Mouse (Mus musculus) embryonic facial prominence, embryonic 13.5 days (tissue): ENCODE measurements around the gene Nlk. TPM values are rescaled to one million over a fixed set of nuclear protein-coding genes. Genes with fewer than 3 reads are reported as not detected.
"Not testable (repeated sequence)": the region's sequence is repeated elsewhere in the genome, so short reads cannot be mapped to it uniquely, and the experiment has no call there.

Source experiments
- ATAC-seq: fragments of 200-750 bp; cut with Nextera tagmentation; 2 replicates; pipeline ENCODE4 v1.8.0; 2017; ENCODE audit warnings: low read depth; ENCODE audit not compliant: insufficient number of reproducible peaks, insufficient read depth, low FRiP score, low TSS enrichment
- H3K27ac ChIP-seq: fragments of 300-500 bp; sonication (generic); 2 replicates; pipeline ENCODE4 v1.5.1; 2015; ENCODE audit warnings: moderate library complexity, mild to moderate bottlenecking, inconsistent platforms
- H3K27me3 ChIP-seq: fragments of 300-500 bp; sonication (generic); 2 replicates; pipeline ENCODE4 v1.6.1; 2015; ENCODE audit warnings: mild to moderate bottlenecking, inconsistent platforms
- H3K36me3 ChIP-seq: fragments of 300-500 bp; sonication (generic); 2 replicates; pipeline ENCODE4 v1.6.1; 2015; ENCODE audit warnings: mild to moderate bottlenecking, inconsistent platforms
- H3K4me1 ChIP-seq: fragments of 300-500 bp; sonication (generic); 2 replicates; pipeline ENCODE4 v1.6.1; 2015; ENCODE audit warnings: inconsistent platforms
- H3K4me2 ChIP-seq: fragments of 300-500 bp; sonication (generic); 2 replicates; pipeline ENCODE4 v1.6.1; 2015; ENCODE audit warnings: moderate library complexity, mild to moderate bottlenecking, inconsistent platforms
- H3K4me3 ChIP-seq: fragments of 300-500 bp; sonication (generic); 2 replicates; pipeline ENCODE4 v1.5.1; 2015; ENCODE audit warnings: mild to moderate bottlenecking, inconsistent platforms
- H3K9ac ChIP-seq: fragments of 300-500 bp; sonication (generic); 2 replicates; pipeline ENCODE4 v1.6.1; 2015; ENCODE audit warnings: mild to moderate bottlenecking, inconsistent platforms
- H3K9me3 ChIP-seq: fragments of 300-500 bp; sonication (generic); 2 replicates; pipeline ENCODE4 v1.6.1; 2016; ENCODE audit warnings: inconsistent platforms
- WGBS: fragments of 180-500 bp; shearing (Covaris S2); methylation state at CpG from one replicate; pipeline ENCODE4 v1.1.7; 2015; ENCODE audit warnings: mixed read lengths; 5-methylcytosine and 5-hydroxymethylcytosine counted together
- polyA plus RNA-seq: library from polyadenylated mRNA; unstranded; fragments of >200 nt; fragmentation: Nextera tagmentation; extraction: Ambion mirVana; gene quantifications from 2 replicates; pipeline ENCODE4 v1.2.1, GENCODE M21; 2015

Nlk gene
- polyA plus RNA-seq, 1 experiment from 2014 or later: 13.5 TPM

DNA sequence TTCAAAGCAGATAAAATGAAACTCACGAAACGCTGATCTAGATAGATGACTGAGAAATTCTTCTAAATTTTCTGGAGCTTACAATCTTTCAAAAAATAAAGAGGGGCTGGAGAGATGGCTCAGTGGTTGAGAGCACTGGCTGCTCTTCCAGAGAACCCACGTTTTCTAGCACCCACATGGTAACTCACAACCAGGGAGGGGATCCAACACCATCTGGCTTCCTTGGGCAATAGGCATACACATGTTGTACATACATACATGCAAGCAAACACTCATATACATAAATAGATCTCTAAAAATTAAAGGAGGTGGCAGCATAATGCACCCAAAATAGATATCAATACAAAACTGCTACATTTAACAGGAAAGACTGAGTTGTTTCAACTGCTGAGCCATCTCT is 16.1 kb downstream of the Nlk start:
- Histone ChIP-seq H3K36me3 (peaks cover 7% of the 10 kb centered on the region), H3K9ac (no peak overlapping the region), H3K4me1 (0 out of 2 replicates have a peak, but pooled peaks cover 4% of the 10 kb centered on the region), H3K27ac (no peak overlapping the region), H3K4me2 (no peak overlapping the region), H3K4me3 (no peak overlapping the region), H3K27me3 (no peaks in the 10 kb centered on the region), H3K9me3 (no peaks in the 10 kb centered on the region)
- ATAC-seq: no peak
- 69% methylated on average over 3 of the region's 3 CpGs for WGBS

DNA sequence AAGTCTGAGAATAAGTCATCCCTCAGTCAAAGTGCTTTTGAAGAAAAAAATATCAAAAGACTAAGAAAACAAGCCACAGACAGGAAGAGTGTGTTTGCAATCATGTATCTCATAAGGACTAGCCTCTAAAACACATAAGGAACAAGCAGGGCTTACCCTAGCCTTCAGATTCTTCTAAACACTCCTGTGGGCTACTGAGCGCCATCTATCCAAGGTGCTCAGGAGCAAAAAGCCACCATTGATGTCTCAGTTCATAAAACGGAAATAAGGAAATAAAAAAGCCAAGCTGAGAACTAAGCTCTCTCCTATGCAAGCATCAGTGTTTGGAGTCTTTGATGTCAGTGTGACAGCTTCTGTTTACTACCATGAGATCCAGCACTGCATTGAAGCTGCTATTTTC is 18.4 kb downstream of the Nlk start:
- no peak overlapping the region for H3K4me3 ChIP-seq
- H3K27me3 ChIP-seq: no peaks in the 10 kb centered on the region
- H3K36me3 ChIP-seq: peaks cover 7% of the 10 kb centered on the region
- ATAC-seq: no peak
- H3K9me3 ChIP-seq: no peaks in the 10 kb centered on the region
- 0 out of 2 replicates have a peak, but pooled peaks cover 4% of the 10 kb centered on the region for H3K4me1 ChIP-seq
- no peak overlapping the region for H3K27ac ChIP-seq
- WGBS: 73% methylated on average over 2 of the region's 2 CpGs
- no peak overlapping the region for H3K9ac ChIP-seq
- no peak overlapping the region for H3K4me2 ChIP-seq

DNA sequence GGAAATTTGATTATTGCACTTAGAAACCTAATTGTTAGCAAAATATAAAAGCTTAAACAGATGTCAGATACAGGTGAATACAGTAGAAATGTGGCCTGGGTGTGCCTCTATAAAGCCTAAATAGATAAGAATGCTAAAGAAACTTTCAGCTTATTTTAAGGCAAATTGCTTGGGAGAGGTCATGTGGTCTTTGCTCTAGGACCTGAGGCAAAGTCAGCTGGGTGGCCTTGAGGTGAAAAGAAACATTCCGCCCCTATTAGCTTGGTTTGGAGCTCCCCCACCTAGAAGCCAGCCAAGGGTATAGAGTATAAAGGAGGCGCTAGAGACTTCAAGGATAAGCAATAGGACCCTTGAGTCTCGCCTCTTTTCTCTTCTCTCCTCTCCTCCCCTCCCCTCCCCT is 28.5 kb downstream of the Nlk start:
- WGBS: 23% methylated on average over 3 of the region's 3 CpGs
- H3K27me3 ChIP-seq: no peaks in the 10 kb centered on the region
- no peak overlapping the region for H3K27ac ChIP-seq
- no peak overlapping the region for H3K4me2 ChIP-seq
- H3K36me3 ChIP-seq: no peaks in the 10 kb centered on the region
- ATAC-seq: no peak
- H3K9me3 ChIP-seq: no peaks in the 10 kb centered on the region
- H3K4me1 ChIP-seq: 0 out of 2 replicates have a peak, but pooled peaks cover 2% of the 10 kb centered on the region
- no peak overlapping the region for H3K9ac ChIP-seq
- no peak overlapping the region for H3K4me3 ChIP-seq

DNA sequence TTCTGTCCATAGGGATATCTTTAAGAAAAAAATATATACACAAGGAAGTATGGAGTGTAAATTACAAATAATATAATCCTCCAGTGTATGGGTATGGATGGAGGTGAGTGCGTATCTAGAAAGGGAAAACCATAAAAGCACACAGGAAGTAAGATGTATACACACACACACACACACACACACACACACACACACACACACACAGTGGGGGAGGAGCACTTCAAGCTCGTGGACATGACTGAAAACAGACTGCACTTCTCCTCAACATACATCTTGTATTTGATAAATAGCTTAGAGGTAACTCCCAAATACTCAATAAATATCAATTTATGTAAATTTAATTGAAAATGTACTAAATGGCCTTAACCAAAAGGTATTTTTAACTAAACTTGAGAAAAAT is 32.3 kb downstream of the Nlk start:
- H3K9me3 ChIP-seq: no peaks in the 10 kb centered on the region
- H3K27ac ChIP-seq: no peak overlapping the region
- peaks cover 9% of the 10 kb centered on the region for H3K4me1 ChIP-seq
- no peak overlapping the region for H3K4me2 ChIP-seq
- no peak overlapping the region for H3K4me3 ChIP-seq
- H3K27me3 ChIP-seq: no peaks in the 10 kb centered on the region
- no peak for ATAC-seq
- no peak overlapping the region for H3K9ac ChIP-seq
- no peaks in the 10 kb centered on the region for H3K36me3 ChIP-seq
- WGBS: 67% methylated on average over 2 of the region's 2 CpGs

DNA sequence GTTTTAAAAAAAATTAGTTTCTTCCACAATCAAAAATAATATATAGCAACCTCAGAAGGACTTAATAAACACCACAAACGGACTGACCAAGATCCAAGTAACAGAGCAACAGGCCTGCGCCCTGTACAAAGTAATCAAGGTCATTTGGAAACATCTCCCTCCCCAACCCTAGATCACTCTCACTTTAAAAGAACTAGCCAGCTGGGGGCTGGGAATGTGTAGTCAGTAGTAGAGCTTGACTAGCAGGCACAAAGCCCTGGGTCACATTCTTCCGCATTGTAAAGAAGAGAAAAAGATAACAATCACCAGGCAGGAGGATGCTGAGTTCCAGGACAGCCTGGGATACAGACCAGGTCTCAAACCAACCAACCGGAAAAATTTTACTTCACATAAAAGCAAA is 33.3 kb downstream of the Nlk start:
- no peak overlapping the region for H3K4me3 ChIP-seq
- no peaks in the 10 kb centered on the region for H3K27me3 ChIP-seq
- no peak for ATAC-seq
- WGBS: 69% methylated on average over 4 of the region's 4 CpGs
- H3K9ac ChIP-seq: no peak overlapping the region
- no peaks in the 10 kb centered on the region for H3K36me3 ChIP-seq
- no peak overlapping the region for H3K4me2 ChIP-seq
- no peak overlapping the region for H3K27ac ChIP-seq
- no peaks in the 10 kb centered on the region for H3K9me3 ChIP-seq
- H3K4me1 ChIP-seq: peaks cover 9% of the 10 kb centered on the region

DNA sequence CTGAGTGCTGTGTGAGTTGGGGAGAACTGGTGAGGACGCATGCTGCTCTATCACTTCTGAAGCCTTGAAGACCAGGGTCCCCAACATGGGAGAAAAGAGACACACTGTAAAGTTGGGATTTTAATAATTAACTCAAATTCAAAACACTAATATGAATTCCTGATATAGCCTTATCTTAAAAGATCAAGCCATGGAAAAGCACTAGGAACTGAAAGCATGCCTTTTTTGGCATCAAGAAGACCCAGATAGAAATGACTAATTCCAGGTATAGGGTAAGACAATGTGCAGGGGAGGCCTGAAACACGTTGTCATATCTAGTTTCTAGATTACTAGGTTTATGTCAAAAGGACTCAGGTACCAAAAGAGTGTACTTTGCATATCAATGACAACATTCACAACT is 48.0 kb downstream of the Nlk start:
- Histone ChIP-seq H3K36me3 (no peaks in the 10 kb centered on the region), H3K4me2 (no peak overlapping the region), H3K9me3 (no peaks in the 10 kb centered on the region), H3K9ac (no peak overlapping the region), H3K27me3 (no peaks in the 10 kb centered on the region), H3K4me3 (no peak overlapping the region), H3K4me1 (0 out of 2 replicates have a peak, but pooled peaks cover 3% of the 10 kb centered on the region), H3K27ac (no peak overlapping the region)
- WGBS: 84% methylated on average over 2 of the region's 2 CpGs
- no peak for ATAC-seq

DNA sequence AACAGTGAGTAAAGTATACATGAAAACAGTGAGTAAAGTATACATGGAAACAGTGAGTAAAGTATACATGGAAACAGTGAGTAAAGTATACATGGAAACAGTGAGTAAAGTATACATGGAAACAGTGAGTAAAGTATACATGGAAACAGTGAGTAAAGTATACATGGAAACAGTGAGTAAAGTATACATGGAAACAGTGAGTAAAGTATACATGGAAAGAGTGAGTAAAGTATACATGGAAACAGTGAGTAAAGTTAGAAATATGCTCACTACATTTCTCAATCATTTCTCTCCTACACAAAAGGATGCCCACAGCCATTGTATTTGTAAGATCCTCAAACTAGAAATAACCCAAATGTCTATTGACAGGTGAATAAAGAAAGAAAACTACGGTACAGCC is 48.8 kb downstream of the Nlk start:
- WGBS: 93% methylated on average over 1 of the region's 1 CpGs

DNA sequence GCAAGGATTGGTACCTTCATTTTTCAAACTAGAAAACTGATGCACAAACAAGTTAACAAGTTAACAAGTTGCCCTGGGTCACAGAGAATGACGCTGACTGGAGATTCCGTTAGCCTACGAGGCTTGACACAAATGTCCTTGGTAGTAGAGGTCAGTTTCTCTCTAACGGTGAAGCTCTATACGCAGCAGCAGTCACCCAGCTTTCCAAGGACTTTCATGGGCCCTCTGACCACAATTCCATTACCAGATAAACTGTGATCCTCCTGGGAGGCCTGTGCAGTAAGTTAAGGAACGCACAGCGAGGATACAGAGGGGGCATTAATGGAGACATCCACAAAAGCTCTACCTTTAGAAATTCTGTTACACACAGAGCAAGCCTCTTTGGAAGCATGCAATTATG is 53.4 kb downstream of the Nlk start:
- no peak overlapping the region for H3K9ac ChIP-seq
- H3K36me3 ChIP-seq: no peaks in the 10 kb centered on the region
- H3K4me1 ChIP-seq: peaks cover 16% of the 10 kb centered on the region; the same call in 1 of the 2 replicates
- H3K4me2 ChIP-seq: no peak overlapping the region
- WGBS: 86% methylated on average over 7 of the region's 7 CpGs
- H3K27ac ChIP-seq: no peak overlapping the region
- H3K4me3 ChIP-seq: no peak overlapping the region
- H3K27me3 ChIP-seq: no peaks in the 10 kb centered on the region
- ATAC-seq: no peak
- H3K9me3 ChIP-seq: no peaks in the 10 kb centered on the region

More for the DNA sequence above, 48.8 kb downstream of the Nlk start:
- not testable (repeated sequence) for H3K36me3 ChIP-seq, H3K4me3 ChIP-seq, H3K4me2 ChIP-seq, H3K27ac ChIP-seq, ATAC-seq, H3K27me3 ChIP-seq, H3K4me1 ChIP-seq, H3K9ac ChIP-seq, H3K9me3 ChIP-seq

DNA sequence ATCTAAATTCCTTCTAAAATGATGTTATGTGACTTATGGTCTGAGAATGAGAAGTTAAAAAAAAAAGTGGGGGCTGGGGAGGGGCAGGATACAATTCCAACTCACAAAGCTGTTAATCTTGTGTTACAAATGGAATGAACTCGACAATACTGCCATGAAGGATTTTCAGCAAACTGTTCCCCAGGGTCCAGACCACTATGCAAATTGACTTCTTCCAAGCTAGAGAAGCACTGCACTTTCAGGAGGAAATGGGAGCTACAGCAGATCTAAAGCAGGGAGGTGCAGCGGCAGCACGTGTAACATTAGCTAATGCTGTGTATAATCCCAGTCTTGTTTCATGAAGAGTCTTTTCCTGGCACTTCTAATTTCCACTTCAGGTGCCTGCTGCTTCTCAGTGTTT is 55.0 kb downstream of the Nlk start:
- Histone ChIP-seq H3K9me3 (peaks cover 2% of the 10 kb centered on the region), H3K27ac (no peak overlapping the region), H3K36me3 (peaks cover 2% of the 10 kb centered on the region), H3K4me2 (no peak overlapping the region), H3K4me3 (no peak overlapping the region), H3K27me3 (no peaks in the 10 kb centered on the region), H3K9ac (no peak overlapping the region), H3K4me1 (peaks cover 16% of the 10 kb centered on the region; the same call in 1 of the 2 replicates)
- 45% methylated on average over 3 of the region's 3 CpGs for WGBS
- ATAC-seq: no peak

DNA sequence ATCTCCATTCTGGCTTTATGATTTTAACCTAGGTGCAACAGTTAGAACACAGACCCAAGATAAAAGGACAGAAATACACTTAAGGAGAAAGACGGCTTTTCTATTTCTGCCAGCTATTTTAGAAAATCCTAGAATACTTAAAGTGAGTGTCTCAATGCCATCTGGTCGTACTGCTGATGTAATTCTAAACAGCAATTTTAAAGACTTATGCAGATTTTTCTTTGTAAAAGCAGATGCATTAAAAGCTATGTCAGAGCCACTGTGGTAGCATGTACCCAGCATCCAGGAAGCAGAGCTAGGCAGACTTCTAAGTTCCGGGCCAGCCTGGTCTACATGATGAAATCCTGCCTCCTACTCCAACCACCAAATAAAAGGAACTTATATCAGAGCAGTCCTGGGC is 56.1 kb downstream of the Nlk start:
- Histone ChIP-seq H3K9me3 (peaks cover 6% of the 10 kb centered on the region), H3K27me3 (no peaks in the 10 kb centered on the region), H3K4me2 (no peak overlapping the region), H3K36me3 (peaks cover 9% of the 10 kb centered on the region), H3K4me1 (peaks cover 16% of the 10 kb centered on the region; the same call in 1 of the 2 replicates), H3K27ac (no peak overlapping the region), H3K4me3 (no peak overlapping the region), H3K9ac (no peak overlapping the region)
- no peak for ATAC-seq
- 77% methylated on average over 3 of the region's 3 CpGs for WGBS

DNA sequence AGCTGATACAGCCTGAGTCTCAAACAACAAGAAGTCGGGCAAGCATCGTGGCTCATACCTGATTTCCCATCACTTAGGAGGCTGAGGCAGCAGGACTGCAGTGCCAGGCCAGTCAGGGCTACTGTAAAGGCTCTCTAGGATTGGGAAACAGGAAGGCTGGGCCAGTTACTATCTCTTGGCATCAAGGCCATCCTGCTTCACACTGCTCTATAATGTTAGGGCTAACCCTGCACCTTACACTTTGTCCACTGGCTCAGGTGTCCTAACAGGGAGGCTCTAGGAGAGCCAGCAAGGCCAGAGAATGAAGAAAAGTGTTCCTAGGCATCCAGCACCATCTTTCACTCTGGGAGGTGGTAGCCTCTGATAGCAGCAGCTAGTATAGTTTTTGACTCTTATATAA is 64.4 kb downstream of the Nlk start:
- H3K27ac ChIP-seq: no peak overlapping the region
- ATAC-seq: no peak

DNA sequence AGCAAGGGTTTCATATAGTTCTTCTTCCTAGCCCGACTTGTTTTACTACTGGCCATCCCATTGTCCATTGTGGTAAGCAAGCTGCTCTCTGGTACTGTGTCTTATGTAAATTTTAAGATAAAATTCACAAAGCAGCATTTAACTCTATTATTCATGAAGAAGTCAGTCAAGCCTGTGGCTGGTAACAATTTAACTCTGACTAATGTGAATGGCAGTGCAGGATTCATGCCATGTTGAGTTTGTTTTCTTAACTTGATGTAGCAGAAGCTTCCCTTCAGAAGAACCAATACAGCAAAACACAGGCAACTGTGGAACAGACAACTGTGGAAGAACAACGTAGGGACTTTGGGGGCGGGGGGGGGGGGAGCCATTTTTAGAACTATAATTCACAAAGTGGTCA is 68.3 kb downstream of the Nlk start:
- no peak for ATAC-seq
- WGBS: 65% methylated on average over 3 of the region's 3 CpGs
- H3K27me3 ChIP-seq: no peaks in the 10 kb centered on the region
- no peak overlapping the region for H3K9ac ChIP-seq
- peaks cover 4% of the 10 kb centered on the region for H3K36me3 ChIP-seq
- no peak overlapping the region for H3K4me2 ChIP-seq
- H3K27ac ChIP-seq: no peak overlapping the region
- H3K4me1 ChIP-seq: no peaks in the 10 kb centered on the region
- H3K9me3 ChIP-seq: no peaks in the 10 kb centered on the region
- no peak overlapping the region for H3K4me3 ChIP-seq

More for the DNA sequence above, 64.4 kb downstream of the Nlk start:
- Histone ChIP-seq H3K4me1 (no peaks in the 10 kb centered on the region), H3K4me2 (no peak overlapping the region), H3K9me3 (peaks cover 6% of the 10 kb centered on the region), H3K4me3 (no peak overlapping the region), H3K9ac (no peak overlapping the region), H3K27me3 (no peaks in the 10 kb centered on the region), H3K36me3 (peaks cover 9% of the 10 kb centered on the region)
- 99% methylated on average over 2 of the region's 2 CpGs for WGBS

DNA sequence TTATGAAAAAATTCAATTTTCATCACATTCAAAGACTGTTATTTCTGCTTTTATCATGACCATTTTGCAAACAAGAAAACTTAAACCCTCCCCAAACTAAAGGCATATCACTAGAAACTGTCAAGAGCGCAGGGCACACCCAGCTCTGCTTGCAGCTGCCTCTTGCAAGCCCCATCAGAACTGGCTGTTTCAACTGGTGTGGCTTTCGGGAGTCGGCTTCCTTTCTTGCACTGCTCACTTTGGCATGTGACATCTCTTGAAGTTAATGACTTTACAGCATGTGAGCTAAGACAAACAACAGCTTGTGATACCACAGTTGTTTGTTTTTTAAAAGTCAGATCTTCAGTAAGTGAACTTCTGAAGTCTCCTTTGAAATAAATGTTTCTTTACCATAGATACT is 72.8 kb downstream of the Nlk start:
- H3K4me3 ChIP-seq: no peak overlapping the region
- ATAC-seq: no peak
- H3K9me3 ChIP-seq: no peaks in the 10 kb centered on the region
- no peaks in the 10 kb centered on the region for H3K27me3 ChIP-seq
- no peak overlapping the region for H3K9ac ChIP-seq
- H3K36me3 ChIP-seq: peaks cover 4% of the 10 kb centered on the region
- no peak overlapping the region for H3K27ac ChIP-seq
- H3K4me1 ChIP-seq: peaks cover 8% of the 10 kb centered on the region
- WGBS: 74% methylated on average over 3 of the region's 3 CpGs
- H3K4me2 ChIP-seq: no peak overlapping the region
